Mouse (Mus musculus) CH12.LX (cell line): ENCODE measurements around the gene Cdk5rap3. TPM values are rescaled to one million over a fixed set of nuclear protein-coding genes. Genes with fewer than 3 reads are reported as not detected.

Experiments used
- DNase-seq: peaks from one replicate; pipeline ENCODE4 v3.0.0-alpha.2; 2013; ENCODE audit errors: extremely low read depth
- H3K27ac ChIP-seq: 2 replicates; pipeline ENCODE4 v1.5.1; 2012; ENCODE audit warnings: low read depth, mild to moderate bottlenecking, control low read depth, moderate library complexity; ENCODE audit not compliant: insufficient read depth
- H3K27me3 ChIP-seq: replicated peaks from 2 replicates; pipeline ENCODE3; 2012; ENCODE audit warnings: inconsistent platforms
- H3K36me3 ChIP-seq, 2 experiments: replicated peaks in 1 of 2; 2 replicates each; pipeline versions ENCODE3 to v1.6.1; 2012; ENCODE audit warnings: inconsistent platforms in 1 of 2, low read length in 1 of 2, mild to moderate bottlenecking in 1 of 2, mixed read lengths in 1 of 2, moderate library complexity in 1 of 2; ENCODE audit not compliant: control insufficient read depth in 1 of 2, insufficient read depth in 1 of 2
- H3K4me1 ChIP-seq, 2 experiments: 2 replicates each; pipeline ENCODE4 v1.6.1; 2012; ENCODE audit warnings: inconsistent platforms in 1 of 2, moderate library complexity in 1 of 2; ENCODE audit not compliant: insufficient read depth in 2 of 2, control insufficient read depth in 1 of 2
- H3K4me2 ChIP-seq: 2 replicates; pipeline ENCODE4 v1.6.1; 2012; ENCODE audit warnings: low read depth, mild to moderate bottlenecking, control low read depth; ENCODE audit not compliant: poor library complexity, insufficient read depth, severe bottlenecking
- H3K4me3 ChIP-seq, 3 experiments: fragments of 150-350 bp in 1 of 3; sonication (generic) in 1 of 3; replicated peaks in 1 of 3; 2 replicates each; pipeline versions ENCODE3 to v1.5.1; 2011 to 2012; ENCODE audit warnings: low read depth in 2 of 3, low read length in 2 of 3, mild to moderate bottlenecking in 2 of 3, moderate library complexity in 2 of 3, control low read depth in 1 of 3, improper control_type of control experiment in 1 of 3, inconsistent platforms in 1 of 3, mixed read lengths in 1 of 3; ENCODE audit not compliant: poor library complexity in 1 of 3
- H3K79me2 ChIP-seq: replicated peaks from 2 replicates; pipeline ENCODE4 v1.6.1; 2012; ENCODE audit warnings: mild to moderate bottlenecking, moderate library complexity; ENCODE audit not compliant: control insufficient read depth, poor library complexity, insufficient read depth, severe bottlenecking; ENCODE audit errors: extremely low read depth
- H3K9ac ChIP-seq: 2 replicates; pipeline ENCODE4 v1.6.1; 2012; ENCODE audit warnings: low read depth, mild to moderate bottlenecking, control low read depth, moderate library complexity; ENCODE audit not compliant: insufficient read depth
- H3K9me3 ChIP-seq: replicated peaks from 2 replicates; pipeline ENCODE3; 2012; ENCODE audit warnings: low read length, inconsistent platforms, mixed read lengths
- CHD1 ChIP-seq: IDR thresholded peaks from 2 replicates; pipeline ENCODE4 v1.6.1; 2012; ENCODE audit warnings: low read depth, low read length, improper control_type of control experiment, inconsistent platforms
- CHD2 ChIP-seq: IDR thresholded peaks from 2 replicates; pipeline ENCODE4 v1.6.1; 2011; ENCODE audit warnings: low read length, improper control_type of control experiment
- E2F4 ChIP-seq: IDR thresholded peaks from 2 replicates; pipeline ENCODE4 v1.6.1; 2011; ENCODE audit warnings: low read depth, low read length, improper control_type of control experiment; ENCODE audit not compliant: insufficient replicate concordance
- EP300 ChIP-seq: IDR thresholded peaks from 2 replicates; pipeline ENCODE4 v1.6.1; 2011; ENCODE audit warnings: low read length, improper control_type of control experiment
- GABPA ChIP-seq: IDR thresholded peaks from 2 replicates; pipeline ENCODE4 v1.6.1; 2012; ENCODE audit warnings: low read depth, low read length, improper control_type of control experiment, inconsistent platforms; ENCODE audit not compliant: insufficient replicate concordance
- HCFC1 ChIP-seq: IDR thresholded peaks from 2 replicates; pipeline ENCODE4 v1.6.1; 2012; ENCODE audit warnings: low read depth, mild to moderate bottlenecking, inconsistent platforms, low read length, improper control_type of control experiment
- IRF4 ChIP-seq: IDR thresholded peaks from 2 replicates; pipeline ENCODE4 v1.6.1; 2014; ENCODE audit warnings: low read depth, mild to moderate bottlenecking, inconsistent platforms, low read length, improper control_type of control experiment
- KAT2A ChIP-seq: IDR thresholded peaks from 2 replicates; pipeline ENCODE4 v1.6.1; 2012; ENCODE audit warnings: low read length, improper control_type of control experiment, inconsistent platforms; ENCODE audit not compliant: insufficient replicate concordance
- MAX ChIP-seq: IDR thresholded peaks from 2 replicates; pipeline ENCODE4 v1.6.1; 2011; ENCODE audit warnings: low read length, improper control_type of control experiment
- NELFE ChIP-seq: IDR thresholded peaks from 2 replicates; pipeline ENCODE4 v1.6.1; 2011; ENCODE audit warnings: low read depth, low read length, improper control_type of control experiment
- POLR2A ChIP-seq: IDR thresholded peaks from 2 replicates; pipeline ENCODE4 v1.6.1; 2011; ENCODE audit warnings: low read depth, mild to moderate bottlenecking, improper control_type of control experiment, low read length
- POLR2AphosphoS2 ChIP-seq: IDR thresholded peaks from 2 replicates; pipeline ENCODE4 v1.6.1; 2011; ENCODE audit warnings: low read depth, low read length, improper control_type of control experiment
- RAD21 ChIP-seq: IDR thresholded peaks from 2 replicates; pipeline ENCODE4 v1.6.1; 2011; ENCODE audit warnings: low read depth, mild to moderate bottlenecking, low read length, improper control_type of control experiment, moderate library complexity
- RCOR1 ChIP-seq: conservative IDR thresholded peaks from 2 replicates; pipeline ENCODE4 v1.6.1; 2012; ENCODE audit warnings: low read depth, mild to moderate bottlenecking, inconsistent platforms, low read length, improper control_type of control experiment
- SMC3 ChIP-seq: IDR thresholded peaks from 2 replicates; pipeline ENCODE4 v1.6.1; 2011; ENCODE audit warnings: low read depth, low read length, improper control_type of control experiment
- UBTF ChIP-seq: IDR thresholded peaks from 2 replicates; pipeline ENCODE4 v1.6.1; 2012; ENCODE audit warnings: low read depth, mild to moderate bottlenecking, inconsistent platforms, low read length, improper control_type of control experiment, moderate library complexity
- USF1 ChIP-seq: IDR thresholded peaks from 2 replicates; pipeline ENCODE4 v1.6.1; 2014; ENCODE audit warnings: low read depth, mild to moderate bottlenecking, inconsistent platforms, low read length, improper control_type of control experiment
- ZMIZ1 ChIP-seq: IDR thresholded peaks from 2 replicates; pipeline ENCODE4 v1.6.1; 2012; ENCODE audit warnings: low read depth, mild to moderate bottlenecking, inconsistent platforms, low read length, improper control_type of control experiment
- ZNF384 ChIP-seq: IDR thresholded peaks from 2 replicates; pipeline ENCODE4 v1.6.1; 2012; ENCODE audit warnings: low read depth, low read length, improper control_type of control experiment, inconsistent platforms
- dilution Hi-C: fragments of 300-500 bp; cut with MboI; formaldehyde crosslinking; loops from 2 replicates; pipeline ENCODE4 v1.14.3; 2020; ENCODE audit warnings: low sequenced_read_pairs; ENCODE audit not compliant: extremely low pct_unique_long_range_greater_than_20kb, extremely low pct_ligation_motif_present
- in situ Hi-C: fragments of 300-500 bp; cut with MboI; formaldehyde crosslinking; loops from 3 replicates; pipeline ENCODE4 v1.14.3; 2019; ENCODE audit warnings: low sequenced_read_pairs, low pct_ligation_motif_present, low pct_unique_long_range_greater_than_20kb, mixed read lengths
- polyA plus RNA-seq: library from polyadenylated mRNA; unstranded; fragments of >175 nt; gene quantifications from 2 replicates; pipeline ENCODE4 v1.2.1, GENCODE M21; 2012; ENCODE audit warnings: low read depth; ENCODE audit not compliant: insufficient read length
- total RNA-seq, 2 experiments: library from RNA; depleted of rRNA; stranded (reverse); fragments of 300-350 nt in 1 of 2; fragments of >200 nt in 1 of 2; gene quantifications; 2 replicates each; pipeline ENCODE4 v1.2.3; 2012 to 2014

Gene Cdk5rap3
- total and polyA plus RNA-seq, 3 experiments: 61.6 to 112 (median 70.3) TPM

DNA sequence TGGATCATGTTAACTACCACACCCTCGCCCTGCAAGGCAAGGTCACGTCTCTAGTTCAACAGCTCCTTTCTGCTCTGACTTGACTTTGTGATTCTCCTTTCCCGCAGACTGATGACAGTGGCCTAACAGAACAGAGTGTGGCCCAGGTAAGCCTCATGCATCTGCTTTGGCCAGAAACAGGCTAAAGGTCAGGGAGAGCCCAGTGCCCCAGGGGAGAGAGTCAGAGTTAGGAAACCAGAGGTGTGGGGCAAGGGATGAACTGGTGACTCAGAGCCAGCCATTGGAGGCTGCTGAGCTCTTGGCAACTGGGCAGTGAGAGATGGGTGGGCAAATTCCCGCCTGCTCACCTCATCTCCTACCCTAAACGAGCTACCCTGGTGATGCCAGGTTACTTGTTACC is 58.9 kb downstream of the Cdk5rap3 start:
- Histone ChIP-seq H3K4me2 (no peak overlapping the region), H3K9ac (no peak overlapping the region), H3K36me3 (no peaks in the 10 kb centered on the region), H3K4me1 (peaks cover 17 to 29% of the 10 kb centered on the region in 2 experiments), H3K9me3 (no peaks in the 10 kb centered on the region), H3K4me3 (no peak overlapping the region), H3K27me3 (peaks cover 27% of the 10 kb centered on the region), H3K79me2 (no peaks in the 10 kb centered on the region), H3K27ac (no peak overlapping the region)
- in situ Hi-C loops (loop anchor here (25.0 kb wide), 2 partner anchors 295 to 420 kb away; no protein-coding TSS in a partner anchor), dilution Hi-C loops (no loop called here)
- DNase-seq: no peak
- TF ChIP-seq SMC3 (no peak), POLR2AphosphoS2 (no peak), NELFE (no peak), ZNF384 (no peak), HCFC1 (no peak), USF1 (no peak), RAD21 (no peak), IRF4 (no peak), E2F4 (no peak), RCOR1 (no peak), ZMIZ1 (no peak), CHD2 (no peak), CHD1 (no peak), MAX (no peak), EP300 (no peak), GABPA (no peak), KAT2A (no peak), UBTF (no peak), POLR2A (no peak)

Other genes starting within 250 kb of the Cdk5rap3 start
- gene Snx11, start 138.9 kb downstream of the Cdk5rap3 start, total RNA-seq (2012; rRNA removed): 153 and 173 TPM in 2 replicates
- gene Snx11, start 138.9 kb downstream of the Cdk5rap3 start, total RNA-seq (2014; rRNA removed): 244 and 246 TPM in 2 replicates
- gene Snx11, start 138.9 kb downstream of the Cdk5rap3 start, polyA plus RNA-seq: 208 and 217 TPM in 2 replicates
- 144 and 163 TPM in 2 replicates for gene Cbx1, start 127.4 kb downstream of the Cdk5rap3 start, total RNA-seq (2012; rRNA removed)
- gene Cbx1, start 127.4 kb downstream of the Cdk5rap3 start, total RNA-seq (2014; rRNA removed): 115 and 138 TPM in 2 replicates
- gene Cbx1, start 127.4 kb downstream of the Cdk5rap3 start, polyA plus RNA-seq: 223 and 251 TPM in 2 replicates
- 113 and 169 TPM in 2 replicates for gene Nfe2l1, start 86.5 kb downstream of the Cdk5rap3 start, total RNA-seq (2012; rRNA removed)
- 61.1 and 77.7 TPM in 2 replicates for gene Nfe2l1, start 86.5 kb downstream of the Cdk5rap3 start, total RNA-seq (2014; rRNA removed)
- 145 and 182 TPM in 2 replicates for gene Nfe2l1, start 86.5 kb downstream of the Cdk5rap3 start, polyA plus RNA-seq
- gene Copz2, start 66.6 kb downstream of the Cdk5rap3 start, total RNA-seq (2012; rRNA removed): 1.3 and 4.1 TPM in 2 replicates
- gene Copz2, start 66.6 kb downstream of the Cdk5rap3 start, total RNA-seq (2014; rRNA removed): 0.28 and 0.35 TPM in 2 replicates
- gene Copz2, start 66.6 kb downstream of the Cdk5rap3 start, polyA plus RNA-seq: 0.87 and 0.99 TPM in 2 replicates
- gene Prr15l, start 11.6 kb upstream of the Cdk5rap3 start, total RNA-seq (2012; rRNA removed): 0.08 TPM in 2 replicates
- not detected in 2 replicates for gene Prr15l, start 11.6 kb upstream of the Cdk5rap3 start, total RNA-seq (2014; rRNA removed)
- 0.19 and 0.31 TPM in 2 replicates for gene Prr15l, start 11.6 kb upstream of the Cdk5rap3 start, polyA plus RNA-seq
- 38.5 and 42.9 TPM in 2 replicates for gene Pnpo, start 27.5 kb upstream of the Cdk5rap3 start, total RNA-seq (2012; rRNA removed)
- 54.3 and 56.2 TPM in 2 replicates for gene Pnpo, start 27.5 kb upstream of the Cdk5rap3 start, total RNA-seq (2014; rRNA removed)
- 32.5 and 36.3 TPM in 2 replicates for gene Pnpo, start 27.5 kb upstream of the Cdk5rap3 start, polyA plus RNA-seq
- gene Sp2, start 66.5 kb upstream of the Cdk5rap3 start, total RNA-seq (2012; rRNA removed): 2.1 and 2.8 TPM in 2 replicates
- gene Sp2, start 66.5 kb upstream of the Cdk5rap3 start, total RNA-seq (2014; rRNA removed): 1.1 TPM in 2 replicates
- gene Sp2, start 66.5 kb upstream of the Cdk5rap3 start, polyA plus RNA-seq: 15.9 and 21.0 TPM in 2 replicates
- gene Sp6, start 96.9 kb upstream of the Cdk5rap3 start, total RNA-seq (2012; rRNA removed): 44.3 and 65.5 TPM in 2 replicates
- 15.8 and 18.4 TPM in 2 replicates for gene Sp6, start 96.9 kb upstream of the Cdk5rap3 start, total RNA-seq (2014; rRNA removed)
- 10.0 and 10.1 TPM in 2 replicates for gene Sp6, start 96.9 kb upstream of the Cdk5rap3 start, polyA plus RNA-seq
- gene Scrn2, start 113.4 kb upstream of the Cdk5rap3 start, total RNA-seq (2012; rRNA removed): 55.8 and 63.9 TPM in 2 replicates
- gene Scrn2, start 113.4 kb upstream of the Cdk5rap3 start, total RNA-seq (2014; rRNA removed): 34.5 and 37.5 TPM in 2 replicates
- gene Scrn2, start 113.4 kb upstream of the Cdk5rap3 start, polyA plus RNA-seq: 35.2 and 41.1 TPM in 2 replicates
- 0.38 and 0.46 TPM in 2 replicates for gene Lrrc46, start 124.9 kb upstream of the Cdk5rap3 start, total RNA-seq (2012; rRNA removed)
- gene Lrrc46, start 124.9 kb upstream of the Cdk5rap3 start, total RNA-seq (2014; rRNA removed): 0.23 TPM in 1 of 2 replicates, not detected in the other
- 0.91 and 1.0 TPM in 2 replicates for gene Lrrc46, start 124.9 kb upstream of the Cdk5rap3 start, polyA plus RNA-seq
- gene Mrpl10, start 125.1 kb upstream of the Cdk5rap3 start, total RNA-seq (2012; rRNA removed): 111 and 119 TPM in 2 replicates
- 93.2 and 104 TPM in 2 replicates for gene Mrpl10, start 125.1 kb upstream of the Cdk5rap3 start, total RNA-seq (2014; rRNA removed)
- 110 and 132 TPM in 2 replicates for gene Mrpl10, start 125.1 kb upstream of the Cdk5rap3 start, polyA plus RNA-seq
- 14.2 and 17.6 TPM in 2 replicates for gene Osbpl7, start 134.1 kb upstream of the Cdk5rap3 start, total RNA-seq (2012; rRNA removed)
- 6.6 and 7.4 TPM in 2 replicates for gene Osbpl7, start 134.1 kb upstream of the Cdk5rap3 start, total RNA-seq (2014; rRNA removed)
- 22.1 and 24.4 TPM in 2 replicates for gene Osbpl7, start 134.1 kb upstream of the Cdk5rap3 start, polyA plus RNA-seq
- 0.08 TPM in 2 replicates for gene Tbx21, start 198.8 kb upstream of the Cdk5rap3 start, total RNA-seq (2012; rRNA removed)
- not detected in 2 replicates for gene Tbx21, start 198.8 kb upstream of the Cdk5rap3 start, total RNA-seq (2014; rRNA removed)
- gene Tbx21, start 198.8 kb upstream of the Cdk5rap3 start, polyA plus RNA-seq: 0.09 TPM in 1 of 2 replicates, not detected in the other
- gene Tbkbp1, start 235.0 kb upstream of the Cdk5rap3 start, total RNA-seq (2012; rRNA removed): 2.1 and 3.1 TPM in 2 replicates
- 0.44 and 1.2 TPM in 2 replicates for gene Tbkbp1, start 235.0 kb upstream of the Cdk5rap3 start, total RNA-seq (2014; rRNA removed)
- 5.2 and 5.7 TPM in 2 replicates for gene Tbkbp1, start 235.0 kb upstream of the Cdk5rap3 start, polyA plus RNA-seq